ENCODE assay signal across 17 mouse cellular contexts in the genomic region with DNA sequence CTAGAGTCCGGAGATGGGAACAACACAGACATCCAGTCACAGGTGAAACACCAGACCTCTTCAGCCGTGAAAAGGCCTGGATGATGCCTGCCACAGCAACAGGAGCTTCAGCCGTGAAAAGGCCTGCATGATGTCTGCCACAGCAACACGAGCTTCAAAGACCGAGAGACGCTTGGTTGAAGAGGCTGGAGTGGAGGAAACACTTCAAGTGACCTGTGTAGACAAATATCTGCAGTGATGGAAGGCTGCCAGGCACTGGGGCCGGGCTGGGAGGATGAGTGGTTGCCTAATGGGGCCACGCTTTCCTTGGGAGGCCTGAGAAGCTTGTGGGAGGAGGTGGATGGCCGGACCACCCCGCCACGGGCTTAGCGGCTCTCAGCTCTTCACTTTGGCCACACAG.
DNase-seq lines count a peak whose midpoint lies in the region; ATAC-seq and TF ChIP-seq lines count a peak whose summit lies in the region.
"Had no signal": no experiment of that assay in that cellular context is flagged by ENCODE, and none has a peak within 500 bp of the region (broad histone marks: within the 10 kb centered on the region; RNA-seq: fewer than 3 reads in every experiment).

No protein-coding gene starts in this region.

- peak overlapping the region; percentile 29 for H3K4me2 ChIP-seq in heart, embryonic 13.5 days
- H3K4me2 ChIP-seq in midbrain, postnatal 0 days (ENCODE audit: low read depth, low read length, poor library complexity, severe bottlenecking) = no peak overlapping the region
- H3K4me2 ChIP-seq in lung, embryonic 14.5 days = no peak overlapping the region
- H3K4me2 ChIP-seq: midbrain, embryonic 12.5 days had no signal

- no peaks in the 10 kb centered on the region for H3K9me3 ChIP-seq in heart, embryonic 13.5 days
- no peaks in the 10 kb centered on the region for H3K9me3 ChIP-seq in midbrain, postnatal 0 days (ENCODE audit: low read length)
- no peaks in the 10 kb centered on the region for H3K9me3 ChIP-seq in midbrain, embryonic 10.5 days (replicated peaks)
- H3K9me3 ChIP-seq in lung, embryonic 14.5 days (ENCODE audit: low read depth, low read length) = no peaks in the 10 kb centered on the region
- H3K9me3 ChIP-seq: midbrain, embryonic 12.5 days had no signal

- H3K4me1 ChIP-seq in heart, embryonic 13.5 days = peaks cover 32% of the 10 kb centered on the region
- no peaks in the 10 kb centered on the region for H3K4me1 ChIP-seq in heart, adult 2 months (ENCODE audit: control insufficient read depth, insufficient read depth, low read length)
- no peaks in the 10 kb centered on the region for H3K4me1 ChIP-seq in midbrain, postnatal 0 days (ENCODE audit: insufficient read depth, low read length)
- H3K4me1 ChIP-seq in midbrain, embryonic 10.5 days = peaks cover 37% of the 10 kb centered on the region
- peaks cover 14% of the 10 kb centered on the region for H3K4me1 ChIP-seq in lung, embryonic 14.5 days (ENCODE audit: insufficient read depth)
- H3K4me1 ChIP-seq: midbrain, embryonic 12.5 days had no signal

- no peaks in the 10 kb centered on the region for H3K36me3 ChIP-seq in heart, embryonic 13.5 days
- no peaks in the 10 kb centered on the region for H3K36me3 ChIP-seq in heart, adult 2 months (ENCODE audit: control insufficient read depth, insufficient read depth, low read length)
- no peaks in the 10 kb centered on the region for H3K36me3 ChIP-seq in midbrain, postnatal 0 days (ENCODE audit: insufficient read depth, low read length)
- H3K36me3 ChIP-seq in midbrain, embryonic 10.5 days = no peaks in the 10 kb centered on the region
- H3K36me3 ChIP-seq in lung, embryonic 14.5 days (ENCODE audit: insufficient read depth) = no peaks in the 10 kb centered on the region
- H3K36me3 ChIP-seq: midbrain, embryonic 12.5 days had no signal

- no peak; the same call in 1 of the 2 replicates for ATAC-seq in heart, embryonic 13.5 days (ENCODE audit: extremely low read depth, insufficient number of reproducible peaks, low FRiP score, low TSS enrichment)
- ATAC-seq in midbrain, postnatal 0 days (ENCODE audit: low FRiP score) = no peak
- ATAC-seq in lung, embryonic 14.5 days (ENCODE audit: insufficient read depth) = peak; percentile 65
- ATAC-seq: forebrain, postnatal 0 days had no signal

- peaks cover 47% of the 10 kb centered on the region for H3K27me3 ChIP-seq in heart, embryonic 13.5 days (replicated peaks)
- no peaks in the 10 kb centered on the region for H3K27me3 ChIP-seq in heart, adult 2 months (ENCODE audit: control insufficient read depth, insufficient read depth, low read length)
- H3K27me3 ChIP-seq in midbrain, postnatal 0 days (ENCODE audit: insufficient read depth, low read length) = peaks cover 4% of the 10 kb centered on the region; the same call in 1 of the 2 replicates
- peaks cover 65% of the 10 kb centered on the region for H3K27me3 ChIP-seq in midbrain, embryonic 10.5 days (ENCODE audit: low read depth, poor library complexity, severe bottlenecking)
- H3K27me3 ChIP-seq in lung, embryonic 14.5 days (ENCODE audit: insufficient read depth, low read length) = no peaks in the 10 kb centered on the region

- intact Hi-C loops in heart, adult 2 months (cut with DNase I) = no loop called here

- H3K9ac ChIP-seq in heart, embryonic 13.5 days = peak overlapping the region; percentile 48; the same call in 1 of the 2 replicates
- H3K9ac ChIP-seq in heart, adult 2 months (ENCODE audit: low read depth, low read length) = no peak overlapping the region
- H3K9ac ChIP-seq in midbrain, postnatal 0 days (replicated peaks; ENCODE audit: low read length, poor library complexity, severe bottlenecking) = no peak overlapping the region
- no peak overlapping the region for H3K9ac ChIP-seq in lung, embryonic 14.5 days
- H3K9ac ChIP-seq: forebrain, postnatal 0 days; midbrain, embryonic 12.5 days had no signal

- H3K4me3 ChIP-seq in heart, embryonic 13.5 days = no peak overlapping the region
- H3K4me3 ChIP-seq in heart, adult 2 months = no peak overlapping the region
- H3K4me3 ChIP-seq in midbrain, postnatal 0 days (ENCODE audit: low read depth, low read length) = no peak overlapping the region
- H3K4me3 ChIP-seq in midbrain, embryonic 10.5 days = no peak overlapping the region
- no peak overlapping the region for H3K4me3 ChIP-seq in lung, embryonic 14.5 days (ENCODE audit: low read depth, low read length)
- H3K4me3 ChIP-seq: erythroblast, embryonic 14.5 days; midbrain, embryonic 12.5 days had no signal

- H3K79me2 ChIP-seq in heart, adult 2 months (replicated peaks; ENCODE audit: control insufficient read depth, insufficient read depth, low read length) = no peaks in the 10 kb centered on the region

- 23% methylated on average over 12 of the region's 12 CpGs for WGBS in heart, embryonic 13.5 days
- WGBS in heart, adult 2 months = 51% methylated on average over 12 of the region's 12 CpGs
- WGBS in midbrain, postnatal 0 days = 60% methylated on average over 12 of the region's 12 CpGs
- 80% methylated on average over 12 of the region's 12 CpGs for WGBS in midbrain, embryonic 10.5 days
- 23% methylated on average over 12 of the region's 12 CpGs for WGBS in lung, embryonic 14.5 days

- no peak for TF ChIP-seq EP300 in heart, adult 2 months (IDR thresholded peaks at IDR 0.05; ENCODE audit: insufficient read depth, low read depth, low read length)

- no peak for TF ChIP-seq POLR2A in heart, adult 2 months (IDR thresholded peaks at IDR 0.05; ENCODE audit: insufficient read depth, low read depth, low read length)

- no peak for TF ChIP-seq CTCF in heart, adult 2 months (IDR thresholded peaks at IDR 0.05)
- no peak for TF ChIP-seq CTCF in midbrain, postnatal 0 days (IDR thresholded peaks at IDR 0.05)
- no peak for TF ChIP-seq CTCF in lung, embryonic 14.5 days (IDR thresholded peaks at IDR 0.05; ENCODE audit: low read depth)

- peak overlapping the region; percentile 55 for H3K27ac ChIP-seq in heart, embryonic 13.5 days (replicated peaks)
- H3K27ac ChIP-seq in heart, adult 2 months = no peak overlapping the region
- 0 out of 2 replicates have a peak overlapping the region, but pooled peaks have one; percentile 32 for H3K27ac ChIP-seq in midbrain, postnatal 0 days (ENCODE audit: low read depth, low read length)
- no peak overlapping the region for H3K27ac ChIP-seq in midbrain, embryonic 10.5 days (replicated peaks)
- peak overlapping the region; percentile 12; the same call in 1 of the 2 replicates for H3K27ac ChIP-seq in lung, embryonic 14.5 days (ENCODE audit: low read depth)
- H3K27ac ChIP-seq: macrophage; midbrain, embryonic 12.5 days had no signal

- no peak for DNase-seq in heart, adult 2 months
- no peak for DNase-seq in midbrain, postnatal 0 days (ENCODE audit: low spot score)
- DNase-seq in midbrain, embryonic 10.5 days (ENCODE audit: low spot score) = no peak
- peak; percentile 79 for DNase-seq in lung, embryonic 14.5 days
- DNase-seq in lung, postnatal 4 days = peak; percentile 80 to 85
- DNase-seq in right cerebral cortex, adult 18-20 months = no peak
- DNase-seq in cerebellum, adult 9-10 months = no peak
- DNase-seq: B cell, adult 2 months; cerebellum, postnatal 10 days; forebrain, postnatal 0 days; kidney, adult 2 months; right cerebral cortex, postnatal 25 days; thymus, postnatal 14 days had no signal

Comparison
In these comparisons a context has a peak if more than half of its experiments do, and no peak if none do; other contexts are left out.
1. H3K27ac ChIP-seq: peak in heart, embryonic 13.5 days (single experiment), midbrain, postnatal 0 days (single experiment) and lung, embryonic 14.5 days (single experiment); none in heart, adult 2 months (single experiment) and midbrain, embryonic 10.5 days (single experiment).
2. DNase-seq: peak in lung, embryonic 14.5 days (single experiment) and lung, postnatal 4 days (2 of 2); none in heart, adult 2 months (0 of 2), midbrain, postnatal 0 days (single experiment), midbrain, embryonic 10.5 days (single experiment), right cerebral cortex, adult 18-20 months (single experiment) and cerebellum, adult 9-10 months (single experiment).